Mouse (Mus musculus) heart, embryonic 14.5 days (tissue): ENCODE measurements around the gene Nr2c1. TPM values are rescaled to one million over a fixed set of nuclear protein-coding genes. Genes with fewer than 3 reads are reported as not detected.

Experiments used
- ATAC-seq: fragments of 200-750 bp; cut with Nextera tagmentation; 2 replicates; pipeline ENCODE4 v1.8.0; 2017; ENCODE audit warnings: low read depth, moderate TSS enrichment; ENCODE audit not compliant: insufficient number of reproducible peaks, insufficient read depth, low FRiP score
- H3K27ac ChIP-seq, 2 experiments: fragments of 200-500 bp in 1 of 2; fragments of 300-500 bp in 1 of 2; sonication (generic) in 1 of 2; replicated peaks in 1 of 2; 2 replicates each; pipeline ENCODE4 v1.5.1; 2012 to 2014; ENCODE audit warnings: low read depth in 2 of 2, low read length in 2 of 2, control low read depth in 1 of 2, mild to moderate bottlenecking in 1 of 2, mixed read lengths in 1 of 2; ENCODE audit not compliant: control insufficient read depth in 1 of 2, insufficient read depth in 1 of 2
- H3K27me3 ChIP-seq: fragments of 300-500 bp; sonication (generic); 2 replicates; pipeline ENCODE4 v1.6.1; 2014; ENCODE audit warnings: mild to moderate bottlenecking, low read length, control low read depth; ENCODE audit not compliant: control insufficient read depth, insufficient read depth
- H3K36me3 ChIP-seq: fragments of 300-500 bp; sonication (generic); 2 replicates; pipeline ENCODE4 v1.6.1; 2014; ENCODE audit warnings: mild to moderate bottlenecking, control low read depth, low read length, mixed read lengths; ENCODE audit not compliant: control insufficient read depth, insufficient read depth
- H3K4me1 ChIP-seq, 2 experiments: fragments of 200-500 bp in 1 of 2; fragments of 300-500 bp in 1 of 2; sonication (generic) in 1 of 2; 2 replicates each; pipeline ENCODE4 v1.6.1; 2012 to 2014; ENCODE audit warnings: low read length in 2 of 2, control low read depth in 1 of 2, mixed read lengths in 1 of 2; ENCODE audit not compliant: control insufficient read depth in 2 of 2, insufficient read depth in 2 of 2
- H3K4me2 ChIP-seq: fragments of 300-500 bp; sonication (generic); 2 replicates; pipeline ENCODE4 v1.6.1; 2014; ENCODE audit warnings: mild to moderate bottlenecking, low read length
- H3K4me3 ChIP-seq, 2 experiments: fragments of 200-500 bp in 1 of 2; fragments of 300-500 bp in 1 of 2; sonication (generic) in 1 of 2; 2 replicates each; pipeline ENCODE4 v1.5.1; 2012 to 2014; ENCODE audit warnings: low read length in 2 of 2, mild to moderate bottlenecking in 2 of 2, control low read depth in 1 of 2, low read depth in 1 of 2, moderate library complexity in 1 of 2; ENCODE audit not compliant: control insufficient read depth in 1 of 2, insufficient read depth in 1 of 2
- H3K9ac ChIP-seq: fragments of 300-500 bp; sonication (generic); 2 replicates; pipeline ENCODE4 v1.6.1; 2014; ENCODE audit warnings: mild to moderate bottlenecking, low read length
- H3K9me3 ChIP-seq: fragments of 300-500 bp; sonication (generic); 2 replicates; pipeline ENCODE4 v1.6.1; 2016; ENCODE audit warnings: low read length, control low read depth; ENCODE audit not compliant: control insufficient read depth
- WGBS: fragments of 180-500 bp; shearing (Covaris S2); extraction: QIAGEN DNeasy Blood & Tissue Kit; methylation state at CpG from one replicate; pipeline ENCODE4 v1.1.7; 2014; 5-methylcytosine and 5-hydroxymethylcytosine counted together
- polyA plus RNA-seq: library from polyadenylated mRNA; unstranded; fragments of >200 nt; fragmentation: Nextera tagmentation; extraction: Ambion mirVana; gene quantifications from 2 replicates; pipeline ENCODE4 v1.2.1, GENCODE M21; 2014

The Nr2c1 gene
- polyA plus RNA-seq, 1 experiment from 2014 or later: 6.9 TPM

- Histone ChIP-seq H3K9me3 (no peaks in the 10 kb centered on the region), H3K9ac (no peak overlapping the region), H3K4me2 (no peak overlapping the region), H3K4me1 (peaks cover 0 to 6% of the 10 kb centered on the region in 2 experiments; a peak in 1 of 4 replicates), H3K27me3 (no peaks in the 10 kb centered on the region), H3K36me3 (peaks cover 77% of the 10 kb centered on the region), H3K27ac (no peak overlapping the region), H3K4me3 (no peak overlapping the region)
- 76% methylated on average over 6 of the region's 6 CpGs for WGBS
- no peak for ATAC-seq
Observed at GRCm38 (mm10) chr10:94172706-94173105, 24.9 kb downstream of the Nr2c1 start.

GRCm38 (mm10) chr10:94174652-94175051 is 26.8 kb downstream of the Nr2c1 start:
- no peak overlapping the region for H3K27ac ChIP-seq
- H3K36me3 ChIP-seq: peaks cover 65% of the 10 kb centered on the region
- H3K4me1 ChIP-seq: peaks cover 0 to 6% of the 10 kb centered on the region in 2 experiments; a peak in 1 of 4 replicates
- no peak overlapping the region for H3K4me2 ChIP-seq
- WGBS: 79% methylated on average over 7 of the region's 7 CpGs
- H3K27me3 ChIP-seq: no peaks in the 10 kb centered on the region
- no peak for ATAC-seq
- no peak overlapping the region for H3K4me3 ChIP-seq
- no peak overlapping the region for H3K9ac ChIP-seq
- no peaks in the 10 kb centered on the region for H3K9me3 ChIP-seq

- WGBS: 36% methylated on average over 4 of the region's 4 CpGs
Observed at GRCm38 (mm10) chr10:94183199-94183598, 35.4 kb downstream of the Nr2c1 start.

GRCm38 (mm10) chr10:94198482-94199405 is 50.9 kb downstream of the Nr2c1 start, which contains the start of gene Ndufa12:
Ndufa12 (plus strand) TSS chr10:94198720.
- Histone ChIP-seq H3K36me3 (peaks cover 61% of the 10 kb centered on the region), H3K4me3 (peak within 1 kb of the TSS; percentile 90 to 93), H3K4me1 (peaks cover 3 to 6% of the 10 kb centered on the region in 2 experiments), H3K9me3 (no peaks in the 10 kb centered on the region), H3K27ac (peak within 1 kb of the TSS; percentile 87 to 88), H3K9ac (peak within 1 kb of the TSS; percentile 90), H3K27me3 (no peaks in the 10 kb centered on the region), H3K4me2 (peak within 1 kb of the TSS; percentile 85)
- ATAC-seq: peak; percentile 94
- under 1% methylated on average over 46 of the region's 46 CpGs for WGBS

More at GRCm38 (mm10) chr10:94183199-94183598, 35.4 kb downstream of the Nr2c1 start:
- H3K36me3 ChIP-seq: peaks cover 70% of the 10 kb centered on the region
- H3K4me1 ChIP-seq: no peaks in the 10 kb centered on the region
- H3K9ac ChIP-seq: no peak overlapping the region
- H3K27me3 ChIP-seq: no peaks in the 10 kb centered on the region
- no peak overlapping the region for H3K4me2 ChIP-seq
- no peak overlapping the region for H3K27ac ChIP-seq
- no peak overlapping the region for H3K4me3 ChIP-seq
- no peak for ATAC-seq
- H3K9me3 ChIP-seq: no peaks in the 10 kb centered on the region

- 90% methylated on average over 4 of the region's 4 CpGs for WGBS
- Histone ChIP-seq H3K36me3 (peaks cover 91% of the 10 kb centered on the region), H3K27ac (no peak overlapping the region), H3K27me3 (no peaks in the 10 kb centered on the region), H3K9me3 (no peaks in the 10 kb centered on the region), H3K4me2 (no peak overlapping the region), H3K4me3 (no peak overlapping the region), H3K4me1 (no peaks in the 10 kb centered on the region), H3K9ac (no peak overlapping the region)
- ATAC-seq: no peak
Observed at GRCm38 (mm10) chr10:94204973-94205372, 57.1 kb downstream of the Nr2c1 start.

GRCm38 (mm10) chr10:94210718-94211618 is 63.1 kb downstream of the Nr2c1 start:
- no peak overlapping the region for H3K27ac ChIP-seq
- no peak overlapping the region for H3K4me2 ChIP-seq
- peaks cover 79% of the 10 kb centered on the region for H3K36me3 ChIP-seq
- no peak overlapping the region for H3K9ac ChIP-seq
- no peaks in the 10 kb centered on the region for H3K4me1 ChIP-seq
- H3K4me3 ChIP-seq: no peak overlapping the region
- 79% methylated on average over 6 of the region's 6 CpGs for WGBS
- ATAC-seq: no peak
- no peaks in the 10 kb centered on the region for H3K27me3 ChIP-seq
- H3K9me3 ChIP-seq: no peaks in the 10 kb centered on the region

GRCm38 (mm10) chr10:94211725-94212124 is 63.9 kb downstream of the Nr2c1 start:
- no peak overlapping the region for H3K4me3 ChIP-seq
- H3K4me1 ChIP-seq: no peaks in the 10 kb centered on the region
- WGBS: 81% methylated on average over 2 of the region's 2 CpGs
- no peaks in the 10 kb centered on the region for H3K27me3 ChIP-seq
- peaks cover 73% of the 10 kb centered on the region for H3K36me3 ChIP-seq
- H3K9me3 ChIP-seq: no peaks in the 10 kb centered on the region
- ATAC-seq: no peak
- no peak overlapping the region for H3K4me2 ChIP-seq
- no peak overlapping the region for H3K27ac ChIP-seq
- no peak overlapping the region for H3K9ac ChIP-seq
